Mouse (Mus musculus) cerebellum, adult 9-10 months (tissue): Measurements from ENCODE around the gene Slc47a1.
"Not testable (repeated sequence)": the region's sequence is repeated elsewhere in the genome, so short reads cannot be mapped to it uniquely, and the experiment has no call there.

ENCODE experiments used
- DNase-seq: peaks from one replicate; pipeline ENCODE4 v3.0.0; 2022

Slc47a1 gene

DNA sequence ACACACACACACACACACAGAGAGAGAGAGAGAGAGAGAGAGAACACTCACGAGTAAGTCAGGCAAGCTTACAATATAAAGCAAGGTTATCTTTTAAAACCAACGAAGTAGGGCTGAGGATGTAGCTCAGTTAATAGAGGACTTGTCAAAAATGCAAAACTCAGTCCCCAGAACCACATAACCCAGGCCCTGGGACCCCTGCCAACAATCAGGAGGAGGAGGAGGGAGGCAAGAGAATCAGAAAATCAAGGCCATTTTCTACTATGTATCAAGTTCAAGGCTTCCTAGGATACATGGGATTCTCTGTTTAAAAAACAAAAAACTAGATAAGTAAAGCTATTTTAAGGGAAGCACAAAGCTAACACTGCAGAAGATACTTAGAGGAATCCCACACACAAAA is 61.3 kb downstream of the Slc47a1 start:
- no peak for DNase-seq

DNA sequence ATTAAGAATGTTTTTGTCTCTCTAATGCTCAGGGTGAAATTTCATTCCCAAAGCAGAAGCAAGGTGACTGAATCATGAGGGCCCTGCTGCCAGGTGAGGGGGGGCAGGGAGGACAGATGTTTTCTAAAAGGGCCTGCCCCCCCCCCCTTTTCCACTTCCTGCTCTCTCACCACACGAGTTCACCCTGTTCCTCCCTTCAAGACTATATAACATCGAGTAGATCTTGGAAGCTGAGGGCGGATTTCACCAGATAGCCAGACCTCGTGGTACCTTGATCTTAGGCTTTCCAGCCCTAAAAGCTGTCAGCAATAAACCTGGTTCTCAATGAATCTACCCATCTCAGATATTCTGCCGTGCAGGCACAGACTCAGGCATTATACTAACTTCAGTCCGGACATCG is 67.8 kb downstream of the Slc47a1 start:
- no peak for DNase-seq

DNA sequence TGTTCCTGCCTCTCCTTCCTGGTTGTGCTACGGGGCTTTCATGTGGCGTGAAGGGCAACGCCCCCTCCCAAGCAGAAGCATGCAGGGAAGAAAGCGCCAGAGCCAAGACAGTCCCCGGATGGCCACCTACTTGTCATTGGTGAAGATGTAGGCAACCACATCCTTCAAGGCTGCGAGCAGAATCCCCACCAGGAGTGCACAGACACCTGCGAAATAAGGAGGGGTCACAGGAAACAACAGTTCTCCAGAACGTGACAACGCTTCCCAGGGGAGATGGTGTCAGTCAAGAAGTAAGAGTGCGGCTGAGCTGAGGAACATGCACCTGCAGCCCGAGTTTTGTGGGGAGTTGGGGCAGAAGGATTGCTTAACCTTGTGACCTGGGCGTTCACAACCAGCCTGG is 68.3 kb downstream of the Slc47a1 start:
- DNase-seq, result no peak

DNA sequence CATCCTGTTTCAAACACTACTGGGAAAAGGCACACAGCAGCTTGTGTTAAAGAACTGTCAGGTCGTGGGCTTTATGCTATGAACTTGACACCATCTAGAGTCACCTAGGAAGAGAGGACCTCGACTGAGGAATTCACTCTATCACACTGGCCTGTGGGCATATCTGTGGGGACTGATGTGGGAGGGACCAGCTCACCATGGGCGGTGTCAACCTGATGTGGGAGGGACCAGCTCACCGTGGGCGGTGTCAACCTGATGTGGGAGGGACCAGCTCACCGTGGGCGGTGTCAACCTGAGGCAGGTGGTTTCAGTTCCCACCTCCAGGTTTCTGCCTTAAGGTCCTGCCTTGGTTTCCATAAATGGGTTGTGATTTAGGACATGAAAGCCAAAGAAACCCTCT is 70.3 kb downstream of the Slc47a1 start:
- DNase-seq, result no peak

DNA sequence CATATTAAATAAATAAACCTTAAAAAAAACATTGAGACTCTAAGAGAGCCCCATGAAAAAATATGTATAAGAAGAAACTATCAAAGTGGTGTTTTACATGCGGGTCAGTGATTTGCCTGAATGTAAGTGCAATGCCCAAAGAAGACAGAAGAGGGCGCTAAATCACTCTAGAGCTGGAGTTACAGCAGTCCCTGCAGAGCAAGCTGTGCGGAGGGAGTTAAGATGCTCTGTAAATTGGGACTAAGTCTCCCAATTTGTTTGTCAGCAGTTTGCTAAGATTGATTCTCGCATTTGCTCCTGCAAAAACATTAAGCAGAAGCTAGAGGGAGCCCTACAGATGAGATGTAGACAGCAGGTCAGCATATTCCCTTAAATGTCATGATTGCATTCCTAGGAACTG is 72.8 kb downstream of the Slc47a1 start:
- DNase-seq, result peak; percentile 34

DNA sequence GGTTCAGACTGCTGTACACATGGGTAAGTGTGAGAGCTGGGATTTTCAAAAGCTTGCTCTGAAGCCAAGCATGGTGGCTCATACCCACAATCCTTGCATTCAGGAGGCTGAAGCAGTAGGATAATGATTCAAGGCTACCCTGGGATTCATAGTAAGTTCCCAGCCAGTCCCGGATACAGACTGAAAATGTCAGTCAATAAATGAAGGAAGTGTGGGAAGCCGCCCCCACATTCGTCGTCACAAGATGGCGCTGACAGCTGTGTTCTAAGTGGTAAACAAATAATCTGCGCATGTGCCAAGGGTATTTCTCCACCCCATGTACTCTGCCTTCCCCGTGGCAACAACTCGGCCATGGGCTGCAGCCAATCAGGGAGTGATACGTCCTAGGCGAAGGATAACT is 73.6 kb downstream of the Slc47a1 start:
- not testable (repeated sequence) for DNase-seq

DNA sequence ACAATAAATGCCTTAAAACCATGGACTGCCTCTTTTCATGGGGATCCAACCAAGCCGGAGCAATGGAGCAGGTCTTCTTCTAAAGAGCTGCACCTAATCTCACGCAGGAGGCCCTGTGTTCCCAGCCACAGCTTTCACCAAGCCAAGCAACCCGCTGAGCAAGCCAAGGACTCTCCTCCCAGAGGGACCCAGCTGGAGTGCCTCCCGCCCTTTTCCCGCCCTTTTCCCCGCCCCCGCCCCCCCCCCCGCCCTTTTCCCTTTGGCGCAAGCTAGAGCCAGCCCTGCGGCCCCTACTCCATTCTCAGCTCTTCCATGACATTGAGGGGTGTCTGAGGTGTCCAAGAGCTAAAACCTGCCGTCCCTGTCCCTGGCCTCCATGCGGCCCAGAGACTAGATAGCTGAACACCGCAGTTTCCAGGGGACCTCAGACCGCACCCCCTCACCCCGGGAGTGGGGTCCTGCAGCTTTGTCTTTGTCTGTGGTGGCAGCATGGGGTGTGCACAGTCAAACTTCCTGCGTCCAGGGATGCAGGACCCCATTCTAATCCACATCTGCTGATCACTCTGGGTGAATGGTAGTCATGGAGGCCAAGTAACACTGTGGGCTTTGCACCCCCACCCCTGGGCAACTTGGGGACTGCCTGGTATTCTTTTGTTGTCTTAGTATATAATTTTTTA is 77.3 kb downstream of the Slc47a1 start:
- no peak for DNase-seq

DNA sequence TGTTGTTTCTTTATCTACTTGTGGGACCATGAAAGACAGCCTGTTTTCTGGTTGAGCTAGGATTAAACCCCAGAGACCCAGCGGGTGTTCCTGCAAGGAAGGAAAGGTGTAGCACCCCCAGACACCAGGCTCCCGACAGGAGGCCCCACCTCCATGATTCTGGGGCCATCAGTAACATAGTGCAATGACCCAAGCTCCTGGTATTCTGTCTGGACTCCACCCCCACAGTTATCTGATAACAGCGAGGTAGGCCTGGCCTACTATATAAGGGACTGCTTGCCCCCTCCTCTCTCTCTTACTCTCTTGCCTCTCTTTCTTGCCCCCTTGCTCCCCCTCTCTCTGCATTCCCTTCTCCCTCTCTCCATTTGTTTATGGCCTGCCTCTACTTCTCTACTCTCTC is 77.9 kb downstream of the Slc47a1 start:
- no peak for DNase-seq

DNA sequence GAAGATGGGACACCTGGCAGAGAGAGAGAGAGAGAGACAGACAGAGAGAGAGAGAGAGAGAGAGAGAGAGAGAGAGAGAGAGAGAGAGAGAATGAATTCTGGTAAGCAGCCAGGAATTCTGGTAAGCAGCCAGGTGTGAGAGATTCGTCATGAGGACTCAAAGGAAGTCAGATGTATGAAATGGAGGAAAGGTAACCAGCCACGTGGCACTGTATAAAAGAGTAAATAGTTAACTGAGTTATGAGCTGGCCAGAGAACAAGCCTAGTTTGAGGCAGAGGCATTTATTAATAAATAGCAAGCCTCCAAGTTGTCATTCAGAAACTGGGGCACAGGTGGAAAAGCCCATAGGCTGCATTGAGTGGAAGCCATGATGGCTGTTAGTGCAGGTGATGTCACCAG is 80.2 kb downstream of the Slc47a1 start:
- no peak for DNase-seq

DNA sequence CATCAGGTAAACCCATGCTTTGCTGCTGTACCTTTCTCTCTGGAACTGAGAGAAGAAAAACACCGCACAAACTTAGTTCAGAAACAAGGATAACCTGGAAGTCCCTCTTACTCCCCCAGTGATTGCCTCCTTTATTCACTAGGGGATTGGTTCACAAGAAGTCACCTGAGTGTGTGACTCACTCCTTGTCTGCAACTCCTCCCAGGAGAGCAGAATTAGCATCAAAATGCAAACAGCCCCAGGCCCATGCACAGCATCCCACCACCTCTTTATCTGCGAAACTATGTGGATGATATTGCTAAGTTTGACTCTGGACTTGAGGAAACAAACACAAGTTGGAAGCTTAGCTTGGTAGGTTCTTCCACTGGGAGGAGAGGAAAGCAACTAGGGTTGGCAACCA is 80.8 kb downstream of the Slc47a1 start:
- DNase-seq, result no peak

DNA sequence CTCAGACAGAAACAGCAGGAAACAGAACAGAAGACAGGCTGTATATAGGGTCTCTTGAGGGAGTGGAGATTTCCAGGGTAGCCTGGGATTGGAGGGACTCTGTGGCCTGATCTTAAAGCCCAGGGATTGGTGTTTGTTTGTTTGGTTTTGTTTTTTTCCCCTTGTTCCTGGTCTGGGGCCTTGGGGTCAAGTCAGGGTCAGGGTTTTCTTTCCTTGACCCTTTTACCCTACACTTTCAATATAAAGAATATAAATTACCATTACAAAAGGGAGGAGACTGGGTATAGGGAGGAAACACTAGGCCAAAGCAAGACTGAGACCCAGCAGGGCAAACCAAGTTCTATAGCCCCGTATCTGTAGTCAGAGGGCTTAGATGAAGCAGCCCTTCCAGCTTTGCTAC is 81.6 kb downstream of the Slc47a1 start:
- no peak for DNase-seq

DNA sequence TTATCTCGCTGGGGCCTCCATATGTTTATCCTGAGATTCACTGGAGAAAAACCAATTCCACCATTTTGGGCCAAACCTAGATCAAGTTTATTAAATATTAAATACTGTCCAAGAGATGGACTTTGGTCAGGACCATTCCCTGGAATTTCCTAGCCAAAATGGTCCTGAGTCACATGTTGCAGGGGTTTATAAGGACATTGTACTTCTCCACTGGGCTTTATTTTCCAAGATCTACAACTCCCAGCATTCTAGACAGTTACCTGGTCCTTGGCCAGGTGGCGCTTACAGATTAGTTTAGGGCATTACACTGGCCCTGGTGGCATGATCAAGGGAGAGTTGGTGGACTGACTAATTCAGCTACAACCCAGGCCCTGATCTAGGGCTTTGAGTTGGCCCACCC is 82.6 kb downstream of the Slc47a1 start:
- DNase-seq, result no peak

DNA sequence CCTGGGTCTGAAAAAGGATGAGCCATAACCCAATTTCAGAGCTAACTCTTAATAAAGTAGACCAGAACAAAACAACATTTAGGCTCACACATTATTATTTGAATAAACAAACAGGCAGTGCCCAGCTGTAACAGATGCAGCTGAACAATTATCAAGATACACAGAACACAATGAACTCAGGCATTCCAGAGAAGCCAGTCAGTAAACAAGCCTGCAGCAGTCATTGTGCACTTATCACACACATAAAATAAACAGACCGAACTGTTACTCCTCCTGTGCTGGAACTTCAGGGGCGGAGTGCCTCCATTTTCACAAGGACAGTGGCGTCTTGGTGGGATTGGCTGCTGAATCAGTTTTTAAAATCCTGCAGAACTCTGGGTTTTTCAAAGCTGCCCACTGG is 83.7 kb downstream of the Slc47a1 start:
- no peak for DNase-seq
